Mouse (Mus musculus) myocyte (in vitro differentiated cells): Measurements from ENCODE around the gene Nelfb. TPM values are rescaled to one million over a fixed set of nuclear protein-coding genes. Genes with fewer than 3 reads are reported as not detected.

ENCODE experiments used
- H3K27me3 ChIP-seq: one replicate; pipeline ENCODE4 v1.6.1; 2011; ENCODE audit not compliant: control insufficient read depth, insufficient read depth, insufficient read length
- H3K36me3 ChIP-seq: one replicate; pipeline ENCODE4 v1.6.1; 2011; ENCODE audit not compliant: control insufficient read depth, insufficient read depth
- H3K4me2 ChIP-seq: one replicate; pipeline ENCODE4 v1.6.1; 2011; ENCODE audit warnings: low read depth, control low read depth
- H3K4me3 ChIP-seq: one replicate; pipeline ENCODE4 v1.5.1; 2011; ENCODE audit warnings: mild to moderate bottlenecking, control low read depth, moderate library complexity
- H3K79me2 ChIP-seq: one replicate; pipeline ENCODE4 v1.6.1; 2011; ENCODE audit not compliant: control insufficient read depth, insufficient read depth
- H3ac ChIP-seq: one replicate; pipeline ENCODE4 v1.6.1; 2011; ENCODE audit not compliant: control insufficient read depth, insufficient read length
- CEBPB ChIP-seq: IDR thresholded peaks from 2 replicates; pipeline ENCODE4 v1.6.1; 2011; ENCODE audit warnings: mild to moderate bottlenecking, moderate library complexity; ENCODE audit not compliant: poor library complexity, insufficient read depth, severe bottlenecking
- E2F4 ChIP-seq: IDR thresholded peaks from one replicate; pipeline ENCODE4 v1.6.1; 2011; ENCODE audit warnings: mild to moderate bottlenecking, control low read depth, moderate library complexity; ENCODE audit not compliant: insufficient read depth
- MAX ChIP-seq: IDR thresholded peaks from one replicate; pipeline ENCODE4 v1.6.1; 2011; ENCODE audit warnings: low read depth, mild to moderate bottlenecking, control low read depth
- MYOD1 ChIP-seq, 3 experiments: IDR thresholded peaks; one replicate each; pipeline ENCODE4 v1.6.1; 2011; ENCODE audit warnings: control low read depth in 2 of 3, low read depth in 2 of 3, mild to moderate bottlenecking in 2 of 3, moderate library complexity in 1 of 3; ENCODE audit not compliant: insufficient read length in 2 of 3, control insufficient read depth in 1 of 3
- MYOG ChIP-seq, 3 experiments: IDR thresholded peaks; one replicate each; pipeline ENCODE4 v1.6.1; 2011; ENCODE audit warnings: control low read depth in 2 of 3, low read depth in 2 of 3, mild to moderate bottlenecking in 2 of 3; ENCODE audit not compliant: insufficient read length in 2 of 3, control insufficient read depth in 1 of 3, insufficient read depth in 1 of 3
- POLR2A ChIP-seq: IDR thresholded peaks from one replicate; pipeline ENCODE4 v1.6.1; 2011; ENCODE audit warnings: low read depth, mild to moderate bottlenecking, control low read depth, moderate library complexity; ENCODE audit not compliant: insufficient read length
- POLR2AphosphoS2 ChIP-seq: IDR thresholded peaks from one replicate; pipeline ENCODE4 v1.6.1; 2011; ENCODE audit warnings: low read depth, control low read depth; ENCODE audit not compliant: insufficient read length
- REST ChIP-seq: IDR thresholded peaks from one replicate; pipeline ENCODE4 v1.6.1; 2011; ENCODE audit warnings: mild to moderate bottlenecking, control low read depth, moderate library complexity; ENCODE audit not compliant: insufficient read depth, insufficient read length
- SRF ChIP-seq: IDR thresholded peaks from one replicate; pipeline ENCODE4 v1.6.1; 2011; ENCODE audit warnings: low read depth; ENCODE audit not compliant: control insufficient read depth, insufficient read length
- TCF12 ChIP-seq: IDR thresholded peaks from one replicate; pipeline ENCODE4 v1.6.1; 2011; ENCODE audit warnings: mild to moderate bottlenecking, control low read depth; ENCODE audit not compliant: poor library complexity, insufficient read depth, severe bottlenecking
- TCF3 ChIP-seq: IDR thresholded peaks from one replicate; pipeline ENCODE4 v1.6.1; 2011; ENCODE audit warnings: low read depth, control low read depth; ENCODE audit not compliant: insufficient read length
- USF1 ChIP-seq: IDR thresholded peaks from one replicate; pipeline ENCODE4 v1.6.1; 2011; ENCODE audit warnings: low read depth, mild to moderate bottlenecking, control low read depth, moderate library complexity
- polyA plus RNA-seq: library from polyadenylated mRNA; unstranded; fragments of >200 nt; fragmentation: generic; extraction: Trizol; gene quantifications from one replicate; pipeline ENCODE4 v1.2.1, GENCODE M21; 2012; ENCODE audit warnings: missing spikeins

Gene Nelfb
- polyA plus RNA-seq, 1 experiment: 55.8 TPM

GRCm38 (mm10) chr2:25175690-25176078 is 35.6 kb downstream of the Nelfb start:
- Histone ChIP-seq H3K79me2 (no peaks in the 10 kb centered on the region), H3K4me2 (no peak overlapping the region), H3K36me3 (no peaks in the 10 kb centered on the region), H3K27me3 (no peaks in the 10 kb centered on the region), H3ac (no peak overlapping the region), H3K4me3 (no peak overlapping the region)
- TF ChIP-seq MAX (no peak), MYOG (IDR thresholded peaks at IDR 0.05; ENCODE audit: control insufficient read depth in 1 of 3, insufficient read depth in 1 of 3, insufficient read length in 2 of 3, low read depth in 2 of 3) (no peak), TCF12 (no peak), POLR2A (no peak), MYOD1 (IDR thresholded peaks at IDR 0.05; ENCODE audit: control insufficient read depth in 1 of 3, insufficient read length in 2 of 3, low read depth in 2 of 3) (no peak), E2F4 (no peak), USF1 (no peak), TCF3 (no peak), REST (no peak), POLR2AphosphoS2 (no peak), SRF (no peak), CEBPB (no peak)

- Histone ChIP-seq H3K4me2 (no peak overlapping the region), H3K36me3 (no peaks in the 10 kb centered on the region), H3K79me2 (no peaks in the 10 kb centered on the region), H3K27me3 (no peaks in the 10 kb centered on the region), H3K4me3 (no peak overlapping the region), H3ac (no peak overlapping the region)
- TF ChIP-seq MYOG (IDR thresholded peaks at IDR 0.05; ENCODE audit: control insufficient read depth in 1 of 3, insufficient read depth in 1 of 3, insufficient read length in 2 of 3, low read depth in 2 of 3) (no peak), REST (no peak), POLR2AphosphoS2 (no peak), SRF (no peak), USF1 (no peak)
Measured at GRCm38 (mm10) chr2:25174866-25175689, 36.2 kb downstream of the Nelfb start.

GRCm38 (mm10) chr2:25173821-25174220 is 37.5 kb downstream of the Nelfb start:
- no peak for TF ChIP-seq CEBPB
- no peak for TF ChIP-seq TCF3
- TF ChIP-seq SRF: no peak
- TF ChIP-seq TCF12: no peak
- no peak for TF ChIP-seq E2F4
- TF ChIP-seq REST: no peak
- no peak for TF ChIP-seq MAX
- no peak for TF ChIP-seq MYOD1 (IDR thresholded peaks at IDR 0.05; ENCODE audit: control insufficient read depth in 1 of 3, insufficient read length in 2 of 3, low read depth in 2 of 3)
- TF ChIP-seq POLR2AphosphoS2: no peak
- TF ChIP-seq MYOG (IDR thresholded peaks at IDR 0.05; ENCODE audit: control insufficient read depth in 1 of 3, insufficient read depth in 1 of 3, insufficient read length in 2 of 3, low read depth in 2 of 3): no peak
- H3K4me2 ChIP-seq: no peak overlapping the region

GRCm38 (mm10) chr2:25172629-25173028 is 38.7 kb downstream of the Nelfb start:
- H3K79me2 ChIP-seq: no peaks in the 10 kb centered on the region
- peak overlapping the region; percentile 39 for H3K4me2 ChIP-seq
- TF ChIP-seq MYOG (IDR thresholded peaks at IDR 0.05; ENCODE audit: control insufficient read depth in 1 of 3, insufficient read depth in 1 of 3, insufficient read length in 2 of 3, low read depth in 2 of 3) (no peak), CEBPB (peak; percentile 49; the same call in 1 of the 2 replicates)
- H3K4me3 ChIP-seq: no peak overlapping the region
- H3ac ChIP-seq: no peak overlapping the region
- no peaks in the 10 kb centered on the region for H3K27me3 ChIP-seq
- no peaks in the 10 kb centered on the region for H3K36me3 ChIP-seq

More at GRCm38 (mm10) chr2:25173821-25174220, 37.5 kb downstream of the Nelfb start:
- Histone ChIP-seq H3K27me3 (no peaks in the 10 kb centered on the region), H3K36me3 (no peaks in the 10 kb centered on the region), H3K4me3 (no peak overlapping the region), H3ac (no peak overlapping the region), H3K79me2 (no peaks in the 10 kb centered on the region)

GRCm38 (mm10) chr2:25171769-25172153 is 39.5 kb downstream of the Nelfb start:
- Histone ChIP-seq H3K4me2 (no peak overlapping the region), H3K79me2 (no peaks in the 10 kb centered on the region), H3K36me3 (no peaks in the 10 kb centered on the region), H3ac (no peak overlapping the region), H3K4me3 (no peak overlapping the region), H3K27me3 (no peaks in the 10 kb centered on the region)
- TF ChIP-seq E2F4: no peak
- TF ChIP-seq CEBPB: no peak
- no peak for TF ChIP-seq MAX
- no peak for TF ChIP-seq SRF
- TF ChIP-seq REST: no peak
- TF ChIP-seq TCF3: no peak
